Mouse (Mus musculus) midbrain, embryonic 14.5 days (tissue): ENCODE data around the gene Pigm. TPM values are rescaled to one million over a fixed set of nuclear protein-coding genes. Genes with fewer than 3 reads are reported as not detected.

Experiments used
- ATAC-seq: fragments of 200-750 bp; cut with Nextera tagmentation; 2 replicates; pipeline ENCODE4 v1.8.0; 2017; ENCODE audit warnings: moderate number of reproducible peaks, moderate library complexity; ENCODE audit not compliant: low FRiP score, low TSS enrichment
- DNase-seq: peaks from one replicate; pipeline ENCODE4 v3.0.0-alpha.2; 2015
- H3K27ac ChIP-seq: fragments of 300-500 bp; sonication (generic); replicated peaks from 2 replicates; pipeline ENCODE4 v1.5.1; 2014; ENCODE audit warnings: mild to moderate bottlenecking, low read depth, low read length, moderate library complexity
- H3K27me3 ChIP-seq: fragments of 300-500 bp; sonication (generic); 2 replicates; pipeline ENCODE4 v1.6.1; 2014; ENCODE audit warnings: low read length, control low read depth, mixed read lengths; ENCODE audit not compliant: control insufficient read depth, insufficient read depth
- H3K36me3 ChIP-seq: fragments of 300-500 bp; sonication (generic); 2 replicates; pipeline ENCODE4 v1.6.1; 2014; ENCODE audit warnings: low read length, control low read depth; ENCODE audit not compliant: control insufficient read depth, insufficient read depth
- H3K4me1 ChIP-seq: fragments of 300-500 bp; sonication (generic); 2 replicates; pipeline ENCODE4 v1.6.1; 2014; ENCODE audit warnings: mild to moderate bottlenecking, antibody characterized with exemption, low read length, control low read depth; ENCODE audit not compliant: control insufficient read depth, insufficient read depth
- H3K4me2 ChIP-seq: fragments of 300-500 bp; sonication (generic); 2 replicates; pipeline ENCODE4 v1.6.1; 2014; ENCODE audit warnings: mild to moderate bottlenecking, low read length, moderate library complexity
- H3K4me3 ChIP-seq: fragments of 300-500 bp; sonication (generic); replicated peaks from 2 replicates; pipeline ENCODE4 v1.5.1; 2014; ENCODE audit warnings: low read depth, low read length
- H3K9ac ChIP-seq: fragments of 300-500 bp; sonication (generic); replicated peaks from 2 replicates; pipeline ENCODE4 v1.6.1; 2014; ENCODE audit warnings: mild to moderate bottlenecking, low read length, moderate library complexity
- H3K9me3 ChIP-seq: fragments of 300-500 bp; sonication (generic); 2 replicates; pipeline ENCODE4 v1.6.1; 2016; ENCODE audit warnings: low read length, control low read depth, mixed read lengths; ENCODE audit not compliant: control insufficient read depth
- WGBS: fragments of 180-500 bp; shearing (Covaris S2); extraction: QIAGEN DNeasy Blood & Tissue Kit; methylation state at CpG from one replicate; pipeline ENCODE4 v1.1.7; 2014; 5-methylcytosine and 5-hydroxymethylcytosine counted together
- polyA plus RNA-seq: library from polyadenylated mRNA; unstranded; fragments of >200 nt; fragmentation: Nextera tagmentation; extraction: Ambion mirVana; gene quantifications from 2 replicates; pipeline ENCODE4 v1.2.1, GENCODE M21; 2014

Gene Pigm
- polyA plus RNA-seq, 1 experiment from 2014 or later = 6.4 TPM

DNA sequence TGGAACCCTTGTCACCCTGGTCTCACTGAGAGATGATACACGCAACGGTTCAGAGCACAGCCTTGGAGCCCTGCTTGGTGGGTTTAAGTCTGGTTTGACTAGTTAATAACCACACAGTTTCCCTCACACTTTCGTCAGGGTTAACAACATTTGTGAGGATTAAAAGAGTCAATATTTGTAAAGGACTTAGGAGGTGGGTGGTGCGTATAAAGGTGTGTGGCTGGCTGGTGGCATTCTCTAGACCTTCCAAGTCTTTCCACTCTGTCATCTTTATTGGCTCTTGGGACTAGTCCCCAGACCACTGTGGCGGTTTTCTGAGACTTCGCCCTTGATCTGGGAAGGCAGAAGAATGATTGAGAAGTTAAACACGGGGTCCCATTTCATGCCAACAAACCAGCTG, 31.5 kb upstream of the Pigm start:
- Histone ChIP-seq H3K9ac (no peak overlapping the region), H3K27me3 (peaks cover 4% of the 10 kb centered on the region; the same call in 1 of the 2 replicates), H3K36me3 (no peaks in the 10 kb centered on the region), H3K4me2 (no peak overlapping the region), H3K27ac (no peak overlapping the region), H3K4me1 (peaks cover 11% of the 10 kb centered on the region), H3K9me3 (no peaks in the 10 kb centered on the region), H3K4me3 (no peak overlapping the region)
- 87% methylated on average over 7 of the region's 7 CpGs for WGBS
- ATAC-seq (no peak), DNase-seq (no peak)

DNA sequence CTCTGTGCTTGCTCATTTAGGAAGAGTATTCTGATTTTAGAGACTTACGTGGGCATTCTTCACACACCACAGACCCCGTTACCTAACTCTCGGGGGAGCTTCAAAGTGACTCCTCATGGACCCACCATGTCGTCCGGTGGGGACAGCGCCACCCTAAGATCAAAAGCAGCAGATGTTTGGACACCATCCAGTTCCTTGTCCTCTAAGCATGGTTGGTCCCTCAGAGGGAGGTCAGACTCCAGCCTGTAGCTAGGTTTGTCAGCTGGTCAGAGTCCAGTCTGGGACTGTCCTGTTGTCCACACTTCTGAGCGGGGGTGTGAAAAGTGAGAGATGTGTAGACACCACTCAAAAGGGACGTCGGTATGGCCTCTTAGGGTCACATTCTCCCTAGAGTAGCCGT, 29.6 kb upstream of the Pigm start:
- H3K36me3 ChIP-seq = no peaks in the 10 kb centered on the region
- ATAC-seq = no peak

DNA sequence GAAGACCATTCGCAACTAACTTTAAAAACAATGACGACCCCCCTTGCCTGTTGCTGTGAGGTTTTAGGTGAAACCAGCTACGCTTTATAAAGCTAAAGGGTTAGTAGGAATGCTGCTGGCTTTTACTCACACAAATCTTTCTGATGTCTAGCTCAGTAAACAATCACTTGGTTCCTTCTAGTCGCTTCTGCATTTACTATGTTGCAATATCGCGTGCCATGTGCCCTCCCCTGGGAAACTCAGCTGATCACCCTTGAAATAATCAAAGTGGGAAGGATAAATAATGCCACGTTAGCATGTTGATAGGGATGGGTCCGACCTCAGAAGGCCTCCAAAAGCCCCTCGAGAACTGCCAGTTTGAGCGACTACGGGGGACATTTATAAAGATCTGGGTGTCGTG, 29.0 kb upstream of the Pigm start:
- ATAC-seq = no peak

More for the DNA sequence above, 29.6 kb upstream of the Pigm start:
- Histone ChIP-seq H3K4me2 (no peak overlapping the region), H3K4me3 (no peak overlapping the region), H3K9ac (no peak overlapping the region), H3K27me3 (peaks cover 2% of the 10 kb centered on the region; the same call in 1 of the 2 replicates), H3K4me1 (peaks cover 24% of the 10 kb centered on the region), H3K9me3 (no peaks in the 10 kb centered on the region), H3K27ac (no peak overlapping the region)
- DNase-seq = no peak
- WGBS = 88% methylated on average over 10 of the region's 10 CpGs

DNA sequence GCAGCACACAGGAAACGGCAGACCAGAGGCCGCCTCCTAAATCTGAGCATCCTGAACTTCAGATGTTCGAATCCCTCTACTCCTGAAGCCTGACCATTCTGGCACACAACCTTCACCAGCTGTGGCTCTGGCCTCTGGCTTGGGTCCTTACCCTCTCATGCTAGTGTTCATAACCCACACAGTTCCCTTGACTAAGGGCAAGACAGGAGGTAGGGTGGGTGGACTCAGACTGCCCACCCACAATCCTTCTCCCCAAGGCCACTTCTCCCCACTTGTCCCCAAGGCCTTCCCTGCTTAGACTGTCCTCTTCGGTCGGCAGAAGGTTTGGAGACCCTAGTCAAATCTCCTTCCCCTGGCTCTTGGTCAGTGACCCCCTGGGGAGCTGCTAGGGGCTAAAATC, 26.8 kb upstream of the Pigm start:
- H3K4me3 ChIP-seq = no peak overlapping the region
- peak overlapping the region; percentile 36; the same call in 1 of the 2 replicates for H3K9ac ChIP-seq
- no peaks in the 10 kb centered on the region for H3K27me3 ChIP-seq
- peak overlapping the region; percentile 86 for H3K27ac ChIP-seq
- WGBS = 29% methylated on average over 5 of the region's 5 CpGs
- H3K36me3 ChIP-seq = no peaks in the 10 kb centered on the region
- DNase-seq = no peak
- peaks cover 24% of the 10 kb centered on the region for H3K4me1 ChIP-seq
- H3K9me3 ChIP-seq = no peaks in the 10 kb centered on the region
- ATAC-seq = peak; percentile 18
- H3K4me2 ChIP-seq = peak overlapping the region; percentile 34

More for the DNA sequence above, 29.0 kb upstream of the Pigm start:
- Histone ChIP-seq H3K9me3 (no peaks in the 10 kb centered on the region), H3K9ac (no peak overlapping the region), H3K4me1 (peaks cover 24% of the 10 kb centered on the region), H3K27me3 (no peaks in the 10 kb centered on the region), H3K36me3 (no peaks in the 10 kb centered on the region), H3K27ac (no peak overlapping the region), H3K4me3 (no peak overlapping the region), H3K4me2 (no peak overlapping the region)
- no peak for DNase-seq
- WGBS = 93% methylated on average over 12 of the region's 12 CpGs

DNA sequence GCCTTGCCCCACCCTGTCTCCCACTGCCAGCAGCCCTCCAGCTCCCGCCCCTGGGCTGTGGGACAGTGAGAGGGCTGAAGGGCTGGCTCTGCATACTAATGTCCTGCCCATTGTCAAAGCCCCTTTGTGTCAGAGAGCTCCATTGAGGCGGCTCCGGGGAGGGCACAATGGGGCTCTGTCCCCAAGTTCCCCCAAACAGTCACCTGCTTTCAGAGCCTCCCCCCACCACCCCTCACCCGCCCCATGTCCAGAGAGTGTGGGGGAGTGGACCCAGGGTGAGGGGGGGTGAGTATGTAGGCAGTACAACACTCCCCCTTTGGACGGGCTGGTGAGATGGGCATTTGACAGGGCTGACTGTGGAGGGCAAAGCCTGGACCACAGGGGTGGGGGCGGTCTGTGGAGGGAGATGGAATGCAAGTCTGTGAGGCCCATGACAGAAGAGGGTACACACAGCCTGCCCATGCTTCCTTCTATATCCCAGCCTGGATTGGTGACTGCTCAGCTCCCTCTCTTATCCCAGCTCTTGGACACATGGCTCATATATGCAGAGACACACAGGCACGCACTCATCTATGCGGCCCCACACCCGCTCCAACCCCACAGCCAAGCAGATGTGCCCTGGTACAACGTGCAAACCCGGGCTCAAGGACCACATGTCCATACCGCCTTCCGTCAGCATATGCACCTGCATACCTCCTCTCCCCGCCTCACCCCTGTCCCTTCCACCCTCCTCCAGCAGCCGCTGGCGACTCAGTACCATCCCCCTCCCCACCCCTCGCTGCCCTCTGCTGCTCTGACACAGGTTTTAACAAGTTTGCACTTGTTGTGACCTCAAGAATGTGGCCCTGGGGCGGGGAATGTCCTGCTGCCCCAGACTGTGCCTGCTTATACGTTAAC, 26.2 kb upstream of the Pigm start:
- Histone ChIP-seq H3K9ac (peak overlapping the region; percentile 36; the same call in 1 of the 2 replicates), H3K4me1 (peaks cover 27% of the 10 kb centered on the region), H3K36me3 (no peaks in the 10 kb centered on the region), H3K27ac (peak overlapping the region; percentile 86), H3K27me3 (no peaks in the 10 kb centered on the region), H3K4me3 (no peak overlapping the region), H3K9me3 (no peaks in the 10 kb centered on the region), H3K4me2 (peak overlapping the region; percentile 34)
- ATAC-seq (peak; percentile 93), DNase-seq (peak; percentile 83)
- 2% methylated on average over 19 of the region's 19 CpGs for WGBS

DNA sequence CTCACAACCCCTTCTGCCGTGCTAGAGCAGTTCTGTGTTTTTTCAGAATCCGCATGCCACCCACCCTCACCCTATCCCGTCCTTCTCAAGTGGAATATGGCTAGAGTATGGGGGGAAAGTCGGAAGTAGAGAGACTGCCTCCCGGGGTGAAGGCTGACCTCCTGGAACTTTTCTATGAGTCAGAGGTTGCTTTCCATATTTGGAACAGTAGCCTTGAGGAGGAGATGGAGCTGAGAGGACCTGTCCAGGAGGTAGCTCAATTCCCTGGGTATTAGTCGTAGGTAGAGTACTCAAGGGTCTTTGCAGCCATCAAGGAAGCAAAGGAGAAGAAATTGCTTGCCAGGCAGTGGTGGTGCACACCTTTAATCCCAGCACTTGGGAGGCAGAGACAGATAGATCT, 24.3 kb upstream of the Pigm start:
- H3K27ac ChIP-seq = no peak overlapping the region
- H3K4me1 ChIP-seq = peaks cover 41% of the 10 kb centered on the region
- no peak overlapping the region for H3K4me2 ChIP-seq
- H3K27me3 ChIP-seq = no peaks in the 10 kb centered on the region
- H3K4me3 ChIP-seq = no peak overlapping the region
- no peak for DNase-seq
- WGBS = 75% methylated on average over 6 of the region's 6 CpGs
- no peak for ATAC-seq
- H3K36me3 ChIP-seq = no peaks in the 10 kb centered on the region
- no peak overlapping the region for H3K9ac ChIP-seq
- H3K9me3 ChIP-seq = no peaks in the 10 kb centered on the region

DNA sequence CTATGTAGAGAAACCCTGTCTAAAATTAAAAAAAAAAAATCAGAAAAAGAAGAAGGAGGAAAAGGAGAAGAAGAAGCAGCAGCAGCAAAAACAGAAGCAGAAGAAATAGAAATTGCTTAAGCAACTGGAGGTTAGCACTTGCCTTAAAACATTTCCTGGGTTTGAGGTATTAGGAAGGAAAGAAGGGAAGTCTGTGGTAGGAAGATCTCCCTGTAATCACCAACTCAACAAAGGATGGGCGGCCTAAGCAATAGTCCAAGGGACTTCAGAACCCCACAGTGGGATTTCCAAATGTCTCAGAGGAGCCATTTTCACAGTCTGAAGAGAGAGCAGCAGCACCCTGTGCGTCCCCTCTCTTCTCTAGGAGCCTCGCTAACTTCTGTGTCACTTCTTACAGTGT, 23.9 kb upstream of the Pigm start:
- no peak overlapping the region for H3K27ac ChIP-seq
- no peak for DNase-seq
- ATAC-seq = no peak
- WGBS = 93% methylated on average over 3 of the region's 3 CpGs
- H3K9ac ChIP-seq = no peak overlapping the region
- no peaks in the 10 kb centered on the region for H3K36me3 ChIP-seq
- peaks cover 41% of the 10 kb centered on the region for H3K4me1 ChIP-seq
- H3K4me3 ChIP-seq = no peak overlapping the region
- H3K4me2 ChIP-seq = no peak overlapping the region
- no peaks in the 10 kb centered on the region for H3K27me3 ChIP-seq
- H3K9me3 ChIP-seq = no peaks in the 10 kb centered on the region

DNA sequence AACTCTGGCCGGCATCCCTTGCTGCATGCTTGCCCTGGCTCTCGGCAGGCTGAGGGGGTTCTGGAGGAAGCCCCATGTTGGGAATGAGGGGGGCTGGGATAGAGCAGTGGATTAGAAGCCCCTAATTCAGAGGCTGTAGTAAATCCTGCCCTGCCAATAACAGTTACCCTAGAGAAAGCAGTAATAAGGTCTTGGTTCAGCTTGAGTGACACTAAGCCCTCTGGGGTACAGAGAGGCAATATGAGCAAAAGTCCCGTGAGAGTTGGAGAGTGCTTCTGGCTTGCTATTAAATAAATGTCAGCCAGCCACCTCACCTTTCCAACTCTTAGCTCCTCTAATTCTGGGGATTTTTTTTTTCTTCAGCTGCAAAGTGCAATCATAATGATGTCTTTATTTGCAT, 21.0 kb upstream of the Pigm start:
- 5% methylated on average over 3 of the region's 3 CpGs for WGBS
- ATAC-seq = peak; percentile 57; the same call in 1 of the 2 replicates
- Histone ChIP-seq H3K36me3 (no peaks in the 10 kb centered on the region), H3K27me3 (no peaks in the 10 kb centered on the region), H3K4me1 (peaks cover 24% of the 10 kb centered on the region), H3K4me3 (no peak overlapping the region), H3K9me3 (no peaks in the 10 kb centered on the region), H3K9ac (no peak overlapping the region), H3K4me2 (no peak overlapping the region), H3K27ac (0 out of 2 replicates have a peak overlapping the region, but pooled peaks have one; percentile 6)
- DNase-seq = peak; percentile 83

DNA sequence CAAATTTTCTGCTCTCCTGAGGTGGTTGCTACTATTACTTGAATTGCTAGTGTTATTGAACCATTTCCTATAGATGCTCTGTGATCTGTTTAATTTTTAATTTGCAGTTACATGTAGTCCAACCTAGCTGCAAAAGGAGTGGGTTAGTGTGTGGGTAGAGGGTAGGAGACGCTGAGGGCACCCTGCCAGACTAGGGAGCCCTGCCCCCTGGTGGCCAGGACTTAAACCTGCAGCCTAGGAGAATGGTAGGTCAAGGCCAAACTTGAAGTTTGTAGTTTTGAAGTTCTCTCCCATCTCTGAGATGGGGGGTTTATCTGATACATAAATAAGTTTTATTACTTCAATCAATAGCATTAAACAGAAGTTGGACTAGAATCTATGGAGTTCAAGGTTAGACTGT, 18.8 kb upstream of the Pigm start:
- ATAC-seq = no peak

More for the DNA sequence above, 18.8 kb upstream of the Pigm start:
- H3K36me3 ChIP-seq = no peaks in the 10 kb centered on the region
- no peaks in the 10 kb centered on the region for H3K9me3 ChIP-seq
- no peak overlapping the region for H3K9ac ChIP-seq
- 0% methylated on average over 1 of the region's 1 CpGs for WGBS
- H3K27me3 ChIP-seq = no peaks in the 10 kb centered on the region
- peak; percentile 81 for DNase-seq
- H3K4me1 ChIP-seq = peaks cover 16% of the 10 kb centered on the region
- no peak overlapping the region for H3K4me2 ChIP-seq
- no peak overlapping the region for H3K4me3 ChIP-seq
- H3K27ac ChIP-seq = no peak overlapping the region
